Mouse (Mus musculus) midbrain, embryonic 14.5 days (tissue): ENCODE measurements at regions not wholly inside any gene's neighbourhood (a gene's known extent, or its start where the extent isn't known, plus 50 kb on each side); places are given as distances from the start of the nearest gene placed in this dataset.
"Not testable (repeated sequence)": the region's sequence is repeated elsewhere in the genome, so short reads cannot be mapped to it uniquely, and the experiment has no call there.

Experiments
- ATAC-seq: fragments of 200-750 bp; cut with Nextera tagmentation; 2 replicates; pipeline ENCODE4 v1.8.0; 2017; ENCODE audit warnings: moderate number of reproducible peaks, moderate library complexity; ENCODE audit not compliant: low FRiP score, low TSS enrichment
- DNase-seq: peaks from one replicate; pipeline ENCODE4 v3.0.0-alpha.2; 2015
- H3K27ac ChIP-seq: fragments of 300-500 bp; sonication (generic); replicated peaks from 2 replicates; pipeline ENCODE4 v1.5.1; 2014; ENCODE audit warnings: mild to moderate bottlenecking, low read depth, low read length, moderate library complexity
- H3K27me3 ChIP-seq: fragments of 300-500 bp; sonication (generic); 2 replicates; pipeline ENCODE4 v1.6.1; 2014; ENCODE audit warnings: low read length, control low read depth, mixed read lengths; ENCODE audit not compliant: control insufficient read depth, insufficient read depth
- H3K36me3 ChIP-seq: fragments of 300-500 bp; sonication (generic); 2 replicates; pipeline ENCODE4 v1.6.1; 2014; ENCODE audit warnings: low read length, control low read depth; ENCODE audit not compliant: control insufficient read depth, insufficient read depth
- H3K4me1 ChIP-seq: fragments of 300-500 bp; sonication (generic); 2 replicates; pipeline ENCODE4 v1.6.1; 2014; ENCODE audit warnings: mild to moderate bottlenecking, antibody characterized with exemption, low read length, control low read depth; ENCODE audit not compliant: control insufficient read depth, insufficient read depth
- H3K4me2 ChIP-seq: fragments of 300-500 bp; sonication (generic); 2 replicates; pipeline ENCODE4 v1.6.1; 2014; ENCODE audit warnings: mild to moderate bottlenecking, low read length, moderate library complexity
- H3K4me3 ChIP-seq: fragments of 300-500 bp; sonication (generic); replicated peaks from 2 replicates; pipeline ENCODE4 v1.5.1; 2014; ENCODE audit warnings: low read depth, low read length
- H3K9ac ChIP-seq: fragments of 300-500 bp; sonication (generic); replicated peaks from 2 replicates; pipeline ENCODE4 v1.6.1; 2014; ENCODE audit warnings: mild to moderate bottlenecking, low read length, moderate library complexity
- H3K9me3 ChIP-seq: fragments of 300-500 bp; sonication (generic); 2 replicates; pipeline ENCODE4 v1.6.1; 2016; ENCODE audit warnings: low read length, control low read depth, mixed read lengths; ENCODE audit not compliant: control insufficient read depth
- WGBS: fragments of 180-500 bp; shearing (Covaris S2); extraction: QIAGEN DNeasy Blood & Tissue Kit; methylation state at CpG from one replicate; pipeline ENCODE4 v1.1.7; 2014; 5-methylcytosine and 5-hydroxymethylcytosine counted together

DNA sequence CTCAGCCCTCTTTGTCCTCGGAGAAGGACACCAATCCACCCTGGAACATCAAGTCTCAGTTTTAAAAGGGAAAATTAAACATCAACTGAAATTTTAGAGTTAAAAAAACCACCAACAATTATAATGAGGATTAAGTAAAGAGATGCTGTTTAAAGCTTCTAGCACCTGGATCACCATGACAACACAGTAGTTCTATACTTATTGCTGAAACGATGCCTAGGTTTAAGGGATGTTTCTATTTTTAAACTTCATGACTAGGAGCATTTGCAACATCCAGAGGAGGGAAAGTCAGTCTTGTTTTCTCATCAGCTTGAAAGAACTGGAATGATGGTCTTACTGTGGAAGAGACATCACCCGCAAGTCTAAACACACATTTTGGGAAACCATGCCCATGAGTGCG lies 484.5 kb upstream of the Fam241a start:
- no peak for ATAC-seq
- Histone ChIP-seq H3K4me1 (no peaks in the 10 kb centered on the region), H3K36me3 (no peaks in the 10 kb centered on the region), H3K27me3 (no peaks in the 10 kb centered on the region), H3K9ac (no peak overlapping the region), H3K4me2 (no peak overlapping the region), H3K27ac (no peak overlapping the region), H3K9me3 (no peaks in the 10 kb centered on the region), H3K4me3 (no peak overlapping the region)
- 85% methylated on average over 4 of the region's 4 CpGs for WGBS
- no peak for DNase-seq

DNA sequence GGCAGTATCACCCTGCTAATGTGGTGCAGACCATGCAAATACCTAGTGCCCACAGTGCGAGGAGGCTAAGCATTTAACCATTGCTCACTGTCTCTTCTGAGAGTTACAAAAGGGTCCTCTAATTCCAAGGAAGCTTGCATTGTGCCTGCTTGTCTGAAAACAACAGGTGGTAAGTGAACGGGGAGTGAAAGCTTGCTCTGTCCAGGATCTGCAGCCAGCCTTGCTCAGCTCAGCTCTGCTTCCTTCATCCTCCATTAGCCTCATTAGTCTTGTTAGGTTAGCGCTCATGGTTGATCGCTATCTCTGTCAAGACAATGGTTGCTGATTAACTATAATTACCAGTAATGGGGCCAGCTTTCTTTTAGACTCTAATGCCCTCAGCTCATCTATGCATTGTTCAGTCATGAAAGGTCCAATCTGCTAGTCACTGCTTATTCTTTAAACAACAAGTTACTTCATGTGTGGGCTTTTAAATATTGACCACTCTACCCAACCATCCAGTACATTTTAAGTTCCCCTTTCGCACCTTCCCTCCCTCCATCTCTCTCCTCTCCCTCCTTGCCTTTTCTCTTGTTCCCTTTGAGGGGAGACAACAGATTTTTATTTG lies 473.5 kb upstream of the Fam241a start:
- H3K4me1 ChIP-seq, result no peaks in the 10 kb centered on the region
- H3K4me2 ChIP-seq, result no peak overlapping the region
- 18% methylated on average over 5 of the region's 5 CpGs for WGBS
- no peak for ATAC-seq
- H3K27ac ChIP-seq, result no peak overlapping the region
- no peaks in the 10 kb centered on the region for H3K36me3 ChIP-seq
- H3K9ac ChIP-seq, result no peak overlapping the region
- H3K9me3 ChIP-seq, result no peaks in the 10 kb centered on the region
- no peaks in the 10 kb centered on the region for H3K27me3 ChIP-seq
- H3K4me3 ChIP-seq, result no peak overlapping the region
- DNase-seq, result peak; percentile 14

DNA sequence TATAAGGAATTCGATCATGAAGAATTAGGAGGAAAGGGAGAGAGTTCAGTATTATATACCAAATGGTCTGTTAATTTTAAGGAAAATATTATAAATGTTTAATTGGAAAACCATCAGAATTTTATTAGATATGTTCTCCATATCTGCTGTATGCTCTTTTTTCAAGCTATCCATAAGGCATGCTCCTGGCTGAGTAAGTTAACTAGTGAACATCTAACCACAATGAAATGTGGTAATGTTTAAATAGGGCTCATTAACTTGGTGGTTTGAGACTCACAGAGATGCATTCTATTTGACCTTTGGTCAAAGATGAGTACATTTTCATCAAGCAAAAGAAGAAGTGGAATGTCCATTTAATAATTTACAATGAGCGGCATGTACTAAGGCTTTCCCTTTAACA lies 466.2 kb upstream of the Fam241a start:
- Histone ChIP-seq H3K27ac (no peak overlapping the region), H3K9ac (no peak overlapping the region), H3K27me3 (no peaks in the 10 kb centered on the region), H3K36me3 (no peaks in the 10 kb centered on the region), H3K4me3 (no peak overlapping the region), H3K4me1 (no peaks in the 10 kb centered on the region), H3K9me3 (no peaks in the 10 kb centered on the region), H3K4me2 (no peak overlapping the region)
- DNase-seq (no peak), ATAC-seq (no peak)
- WGBS, result 90% methylated on average over 2 of the region's 2 CpGs

DNA sequence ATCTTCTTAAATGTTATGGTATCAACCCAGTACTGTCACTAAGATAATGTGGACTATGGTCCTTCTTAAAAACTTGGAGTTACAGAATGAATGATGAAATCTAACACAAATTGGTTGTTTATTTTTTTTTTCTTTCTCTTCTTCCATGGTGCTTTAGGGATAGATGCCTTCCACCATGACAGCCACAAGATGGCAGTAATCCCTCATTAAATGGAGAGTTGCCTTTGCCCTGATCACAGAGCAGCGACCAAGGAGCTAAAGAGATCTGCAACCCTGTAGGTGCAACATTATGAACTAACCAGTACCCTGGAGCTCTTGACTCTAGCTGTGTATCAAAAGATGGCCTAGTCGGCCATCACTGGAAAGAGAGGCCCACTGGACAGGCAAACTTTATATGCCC lies 453.0 kb upstream of the Fam241a start:
- peak; percentile 91 for DNase-seq
- not testable (repeated sequence) for H3K27ac ChIP-seq, H3K36me3 ChIP-seq, H3K27me3 ChIP-seq, H3K4me2 ChIP-seq, H3K9me3 ChIP-seq, H3K4me1 ChIP-seq, H3K4me3 ChIP-seq, H3K9ac ChIP-seq
- 6% methylated on average over 2 of the region's 2 CpGs for WGBS
- peak; percentile 60; the same call in 1 of the 2 replicates for ATAC-seq

DNA sequence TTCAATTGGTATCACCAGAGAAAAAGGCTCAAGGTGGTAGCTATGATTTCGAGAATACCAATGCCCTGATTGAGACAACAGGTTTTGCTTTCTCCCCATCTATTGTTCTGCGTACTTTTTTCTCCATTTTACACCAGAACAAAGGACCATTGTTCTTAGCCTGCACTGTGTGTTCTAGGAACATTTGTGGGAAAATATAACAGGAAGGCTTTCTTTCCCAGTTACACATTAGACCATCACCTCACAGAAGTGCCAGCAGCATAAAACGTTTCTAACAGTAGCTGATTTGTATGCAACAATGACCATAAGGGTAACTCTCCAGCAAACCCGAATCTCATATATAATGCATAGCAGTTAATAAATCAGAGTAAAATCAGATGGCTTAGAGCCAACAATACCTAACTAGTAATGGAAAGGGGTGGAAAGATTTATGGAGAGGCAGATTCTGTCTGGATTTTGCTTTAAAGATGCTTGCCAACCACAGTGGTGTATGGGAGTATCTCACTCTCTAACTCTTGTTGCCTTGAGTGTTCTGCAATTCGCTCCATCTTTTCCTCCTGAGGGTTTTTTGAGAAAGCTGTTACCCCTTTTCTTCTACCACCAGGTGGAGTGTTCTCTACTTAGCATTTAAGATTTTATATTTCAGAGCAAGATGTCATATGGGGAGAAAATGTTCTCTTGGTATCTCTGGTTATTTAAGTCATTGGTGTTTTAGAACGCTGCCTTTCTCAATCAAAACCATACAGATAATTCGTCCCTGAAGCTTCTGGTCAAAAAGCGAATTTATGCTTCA lies 451.9 kb upstream of the Fam241a start:
- H3K4me1 ChIP-seq, result no peaks in the 10 kb centered on the region
- WGBS, result 62% methylated on average over 8 of the region's 8 CpGs
- no peaks in the 10 kb centered on the region for H3K36me3 ChIP-seq
- no peaks in the 10 kb centered on the region for H3K9me3 ChIP-seq
- H3K4me2 ChIP-seq, result no peak overlapping the region
- H3K27me3 ChIP-seq, result no peaks in the 10 kb centered on the region
- H3K27ac ChIP-seq, result no peak overlapping the region
- H3K9ac ChIP-seq, result no peak overlapping the region
- no peak overlapping the region for H3K4me3 ChIP-seq
- DNase-seq (peak; percentile 39), ATAC-seq (no peak)

DNA sequence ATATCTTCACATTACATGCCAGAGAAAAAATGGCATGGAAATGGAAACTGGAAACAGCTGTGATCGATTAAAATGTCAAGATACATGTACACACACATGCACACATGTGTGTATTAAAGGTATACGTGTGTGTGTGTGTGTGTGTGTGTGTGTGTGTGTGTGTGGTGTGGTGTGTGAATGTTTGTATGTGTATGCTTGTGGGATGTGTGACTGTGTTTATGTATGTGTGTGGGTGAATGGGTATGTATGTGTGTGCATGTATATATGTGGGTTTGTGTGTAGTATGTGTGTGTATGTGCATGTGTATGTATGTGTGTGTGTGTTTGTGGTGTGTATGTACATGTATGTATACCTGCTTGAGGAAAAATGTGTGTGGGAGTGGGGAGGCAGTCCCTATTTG lies 441.4 kb upstream of the Fam241a start:
- no peaks in the 10 kb centered on the region for H3K36me3 ChIP-seq
- H3K4me1 ChIP-seq, result no peaks in the 10 kb centered on the region
- H3K27me3 ChIP-seq, result no peaks in the 10 kb centered on the region
- H3K27ac ChIP-seq, result no peak overlapping the region
- no peak overlapping the region for H3K9ac ChIP-seq
- no peak; the same call in 1 of the 2 replicates for ATAC-seq
- no peaks in the 10 kb centered on the region for H3K9me3 ChIP-seq
- 73% methylated on average over 2 of the region's 2 CpGs for WGBS
- H3K4me3 ChIP-seq, result no peak overlapping the region
- H3K4me2 ChIP-seq, result no peak overlapping the region
- no peak for DNase-seq

DNA sequence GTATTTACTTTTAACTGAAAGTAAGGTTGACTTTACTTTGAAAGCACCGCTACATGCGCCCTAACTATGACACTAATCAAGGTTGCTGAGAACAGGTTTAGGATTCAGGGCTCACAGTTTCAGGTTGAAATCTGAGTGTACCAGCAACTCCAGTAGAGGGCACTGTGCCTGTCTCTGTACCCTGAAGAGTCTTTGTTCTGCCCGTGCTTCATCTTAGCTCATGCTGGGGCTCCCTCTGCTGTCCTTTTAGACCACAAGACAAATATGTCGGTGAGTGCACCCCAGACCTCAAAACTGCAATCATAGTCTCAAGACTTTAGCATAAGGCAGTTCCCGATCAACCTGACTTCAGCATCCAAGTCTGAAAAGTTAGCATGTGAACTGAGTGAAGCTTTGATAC lies 440.9 kb upstream of the Fam241a start:
- no peaks in the 10 kb centered on the region for H3K27me3 ChIP-seq
- 27% methylated on average over 5 of the region's 5 CpGs for WGBS
- no peak overlapping the region for H3K9ac ChIP-seq
- no peak overlapping the region for H3K4me2 ChIP-seq
- H3K4me3 ChIP-seq, result no peak overlapping the region
- ATAC-seq (peak; percentile 84), DNase-seq (peak; percentile 93)
- no peaks in the 10 kb centered on the region for H3K4me1 ChIP-seq
- no peaks in the 10 kb centered on the region for H3K36me3 ChIP-seq
- H3K27ac ChIP-seq, result no peak overlapping the region
- no peaks in the 10 kb centered on the region for H3K9me3 ChIP-seq

DNA sequence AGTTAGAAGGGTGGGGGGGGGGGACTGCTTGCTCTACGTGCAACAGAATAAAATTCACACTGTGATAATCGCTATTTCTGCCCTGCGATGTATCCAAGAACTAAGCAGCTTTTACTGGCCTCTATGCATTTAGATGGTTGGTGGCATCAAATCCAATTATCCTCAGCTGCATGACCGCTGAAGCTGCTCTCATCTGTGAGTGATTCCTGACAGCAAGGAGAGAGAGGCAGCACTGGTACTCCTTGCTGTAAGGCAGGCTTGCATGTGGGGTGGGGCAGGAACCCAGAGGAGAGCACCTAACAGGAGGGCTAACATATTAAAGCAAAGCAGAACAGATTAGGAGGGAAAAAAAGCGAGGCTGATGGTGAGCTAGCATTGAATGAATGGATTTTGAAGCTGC lies 431.6 kb upstream of the Fam241a start:
- no peaks in the 10 kb centered on the region for H3K36me3 ChIP-seq
- peak; percentile 67 for DNase-seq
- no peak overlapping the region for H3K4me3 ChIP-seq
- H3K27ac ChIP-seq, result 0 out of 2 replicates have a peak overlapping the region, but pooled peaks have one; percentile 37
- H3K9ac ChIP-seq, result no peak overlapping the region
- no peaks in the 10 kb centered on the region for H3K4me1 ChIP-seq
- no peaks in the 10 kb centered on the region for H3K27me3 ChIP-seq
- peak; percentile 76 for ATAC-seq
- no peaks in the 10 kb centered on the region for H3K9me3 ChIP-seq
- WGBS, result 10% methylated on average over 5 of the region's 5 CpGs
- H3K4me2 ChIP-seq, result no peak overlapping the region

DNA sequence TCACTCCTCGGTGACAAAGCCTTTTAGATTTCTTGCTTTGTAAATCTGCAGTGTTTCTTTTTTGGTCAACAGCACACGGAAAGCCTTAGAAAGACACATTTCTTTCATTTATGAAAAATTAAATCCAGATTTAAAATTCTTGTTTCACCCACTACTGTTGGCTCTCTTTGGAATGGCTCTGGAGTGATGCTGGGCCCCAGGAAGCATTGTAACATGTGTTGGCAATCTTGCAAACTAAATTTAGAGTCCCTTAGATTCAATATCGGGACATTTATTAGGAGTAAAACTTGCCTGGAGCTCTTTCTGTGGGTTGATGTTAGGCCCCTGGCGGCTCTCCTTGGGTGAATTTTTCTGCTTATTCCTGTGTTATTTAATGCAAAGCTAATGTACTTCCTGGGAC lies 405.2 kb upstream of the Fam241a start:
- no peak for ATAC-seq
- H3K4me2 ChIP-seq, result no peak overlapping the region
- H3K9ac ChIP-seq, result no peak overlapping the region
- no peak overlapping the region for H3K4me3 ChIP-seq
- 91% methylated on average over 4 of the region's 4 CpGs for WGBS
- no peaks in the 10 kb centered on the region for H3K4me1 ChIP-seq
- H3K9me3 ChIP-seq, result no peaks in the 10 kb centered on the region
- H3K27ac ChIP-seq, result no peak overlapping the region
- H3K36me3 ChIP-seq, result no peaks in the 10 kb centered on the region
- no peaks in the 10 kb centered on the region for H3K27me3 ChIP-seq
- no peak for DNase-seq
